Mouse (Mus musculus): ENCODE data around the gene Tent2.

DNA sequence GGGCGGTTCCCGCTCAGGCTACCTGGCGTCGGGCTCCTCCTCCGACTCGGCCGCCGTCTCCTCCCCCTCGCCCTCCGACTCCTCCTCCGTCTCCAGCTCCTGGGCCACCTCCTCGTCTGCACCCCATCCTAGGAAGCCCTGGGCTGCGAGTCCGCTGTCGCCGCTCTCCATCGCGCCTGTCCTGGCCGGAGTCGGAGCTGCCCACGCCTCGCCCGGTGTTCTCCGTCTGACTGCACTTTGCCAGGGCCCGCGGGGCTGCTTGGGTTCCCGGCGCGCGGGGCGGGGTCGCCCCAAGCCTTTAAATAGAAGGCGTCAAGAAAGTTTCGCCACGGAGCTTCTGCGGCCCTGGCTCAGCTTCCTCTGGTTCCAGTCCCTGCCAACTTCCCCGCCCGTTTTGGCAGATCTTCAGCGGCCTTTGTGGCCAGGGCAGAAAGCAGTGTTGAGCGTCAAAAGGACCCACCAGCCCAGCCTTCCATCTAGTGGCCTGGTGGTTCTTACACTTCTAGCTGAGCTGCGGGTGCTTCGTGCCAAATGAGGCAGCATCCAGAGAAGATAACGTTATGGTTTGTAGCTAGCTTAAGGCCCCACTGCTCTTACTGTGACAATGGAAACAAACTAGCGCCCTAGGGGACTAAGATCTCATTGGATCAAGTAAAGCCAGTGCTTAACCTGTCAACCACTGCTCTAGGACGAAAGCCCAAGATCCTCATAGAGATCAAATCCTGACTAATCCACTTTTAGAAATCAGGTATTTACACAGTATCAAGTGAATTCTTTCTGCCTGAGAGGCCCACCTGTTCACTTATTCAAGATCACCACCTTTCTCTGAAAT, 47.6 kb downstream of the Tent2 start, which contains the start of gene Cmya5:
- TF ChIP-seq MYC (IDR thresholded peaks at IDR 0.05; ENCODE audit: low read depth, low read length) (no peak), MAZ (IDR thresholded peaks at IDR 0.05; ENCODE audit: low read depth, low read length) (no peak), NELFE (IDR thresholded peaks at IDR 0.05; ENCODE audit: low read depth, low read length) (no peak), POLR2A (IDR thresholded peaks at IDR 0.05; ENCODE audit: low read depth, low read length) (no peak), EP300 (IDR thresholded peaks at IDR 0.05; ENCODE audit: low read length) (no peak), MXI1 (IDR thresholded peaks at IDR 0.05; ENCODE audit: low read depth, low read length) (no peak)

Data from CH12.LX (cell line).